ENCODE assay signal across 41 mouse cellular contexts in genomic region chr2:164700959-164701358, GRCm38 (mm10). TPM values are rescaled to one million over a fixed set of nuclear protein-coding genes. Genes with fewer than 3 reads are reported as not detected.
"Had no signal": no experiment of that assay in that cellular context is flagged by ENCODE, and none has a peak within 500 bp of the region (broad histone marks: within the 10 kb centered on the region; RNA-seq: fewer than 3 reads in every experiment).

No protein-coding gene starts in this region.

- H3K4me2 ChIP-seq: heart, embryonic 11.5 days; heart, embryonic 13.5 days; heart, embryonic 15.5 days; hindbrain, embryonic 12.5 days; hindbrain, embryonic 14.5 days; kidney, embryonic 15.5 days; limb, embryonic 12.5 days; limb, embryonic 15.5 days; liver, embryonic 12.5 days had no signal

- DNase-seq: gastrocnemius, adult 2 months; gastrocnemius, postnatal 10 days; gastrocnemius, postnatal 25 days; heart, adult 2 months; heart, postnatal 4 days; kidney, adult 11 months; kidney, adult 2 months; kidney, adult 9 months; kidney, postnatal 14 days; kidney, postnatal 36 days; layer of hippocampus, adult 9-11 months; layer of hippocampus, postnatal 36 days; left cerebral cortex, postnatal 4 days had no signal

- H3K27me3 ChIP-seq: heart, embryonic 13.5 days; heart, embryonic 15.5 days; hindbrain, embryonic 12.5 days; kidney, embryonic 15.5 days; limb, embryonic 12.5 days; limb, embryonic 15.5 days; liver, embryonic 12.5 days had no signal

- H3K4me3 ChIP-seq: gastrocnemius, adult 2 months; heart, adult 2 months; heart, embryonic 13.5 days; heart, embryonic 15.5 days; hindbrain, embryonic 10.5 days; hindbrain, embryonic 12.5 days; kidney, embryonic 15.5 days; limb, embryonic 12.5 days; limb, embryonic 15.5 days; liver, embryonic 12.5 days had no signal

- H3K4me1 ChIP-seq: heart, embryonic 13.5 days; heart, embryonic 15.5 days; hindbrain, embryonic 10.5 days; hindbrain, embryonic 12.5 days; kidney, embryonic 15.5 days; limb, embryonic 12.5 days; limb, embryonic 15.5 days; liver, embryonic 12.5 days had no signal

- ATAC-seq: hindbrain, embryonic 16.5 days; inflammation-experienced regulatory T-cells, adult 6 months; liver, embryonic 12.5 days had no signal

- H3K27ac ChIP-seq: gastrocnemius, adult 2 months; heart, adult 2 months; heart, embryonic 13.5 days; heart, embryonic 15.5 days; hindbrain, embryonic 10.5 days; hindbrain, embryonic 12.5 days; hindbrain, embryonic 14.5 days; kidney, embryonic 15.5 days; kidney, postnatal 0 days; limb, embryonic 12.5 days; limb, embryonic 15.5 days; liver, embryonic 12.5 days; liver, embryonic 14.5 days had no signal

- H3K36me3 ChIP-seq: heart, embryonic 13.5 days; heart, embryonic 15.5 days; hindbrain, embryonic 10.5 days; hindbrain, embryonic 12.5 days; kidney, embryonic 15.5 days; limb, embryonic 12.5 days; limb, embryonic 15.5 days; liver, embryonic 12.5 days had no signal

- H3K9me3 ChIP-seq: heart, embryonic 15.5 days; hindbrain, embryonic 10.5 days; hindbrain, embryonic 12.5 days; kidney, embryonic 15.5 days; limb, embryonic 12.5 days; limb, embryonic 15.5 days; liver, embryonic 12.5 days had no signal

- H3K9ac ChIP-seq: heart, embryonic 13.5 days; heart, embryonic 15.5 days; hindbrain, embryonic 12.5 days; hindbrain, embryonic 14.5 days; kidney, embryonic 15.5 days; limb, embryonic 12.5 days; limb, embryonic 15.5 days; liver, embryonic 12.5 days; liver, embryonic 14.5 days had no signal

RNA-seq across cellular contexts. Expression of gene Spint4, which starts 2.7 kb away (rescaled TPM):
- total RNA-seq: gastrocnemius, adult 2 months; gastrocnemius, postnatal 10 days; gastrocnemius, postnatal 25 days; gastrocnemius, postnatal 4 days; granulocyte monocyte progenitor cell, adult 5-6 weeks; heart, adult 2 months; heart, postnatal 25 days; heart, postnatal 4 days; layer of hippocampus, adult 18-20 months; layer of hippocampus, adult 8-10 months; layer of hippocampus, postnatal 14 days; layer of hippocampus, postnatal 36 days; left cerebral cortex, adult 18-20 months; left cerebral cortex, adult 8-10 months; left cerebral cortex, postnatal 10 days; left cerebral cortex, postnatal 25 days; left cerebral cortex, postnatal 4 days; liver, adult 2 months had no signal
- polyA plus RNA-seq: frontal cortex, adult 2 months; heart, adult 2 months; heart, embryonic 11.5 days; heart, embryonic 13.5 days; heart, embryonic 15.5 days; heart, postnatal 0 days; hindbrain, embryonic 10.5 days; hindbrain, embryonic 12.5 days; hindbrain, embryonic 14.5 days; hindbrain, embryonic 16.5 days; inflammation-experienced regulatory T-cells, adult 6 months; kidney, adult 2 months; large intestine, adult 2 months; limb, embryonic 12.5 days; limb, embryonic 15.5 days; liver, adult 2 months; liver, embryonic 12.5 days had no signal

RNA-seq across cellular contexts. Expression of gene Spint5, which starts 14.1 kb away (rescaled TPM):
- total RNA-seq: gastrocnemius, adult 2 months; gastrocnemius, postnatal 10 days; gastrocnemius, postnatal 25 days; gastrocnemius, postnatal 4 days; granulocyte monocyte progenitor cell, adult 5-6 weeks; heart, adult 2 months; heart, postnatal 25 days; heart, postnatal 4 days; layer of hippocampus, adult 18-20 months; layer of hippocampus, adult 8-10 months; layer of hippocampus, postnatal 14 days; layer of hippocampus, postnatal 36 days; left cerebral cortex, adult 18-20 months; left cerebral cortex, adult 8-10 months; left cerebral cortex, postnatal 10 days; left cerebral cortex, postnatal 25 days; left cerebral cortex, postnatal 4 days; liver, adult 2 months had no signal
- polyA plus RNA-seq: frontal cortex, adult 2 months; heart, adult 2 months; heart, embryonic 11.5 days; heart, embryonic 13.5 days; heart, embryonic 15.5 days; heart, postnatal 0 days; hindbrain, embryonic 10.5 days; hindbrain, embryonic 12.5 days; hindbrain, embryonic 14.5 days; hindbrain, embryonic 16.5 days; inflammation-experienced regulatory T-cells, adult 6 months; kidney, adult 2 months; kidney, embryonic 15.5 days; kidney, postnatal 0 days; large intestine, adult 2 months; limb, embryonic 12.5 days; limb, embryonic 15.5 days; liver, adult 2 months; liver, embryonic 12.5 days; liver, embryonic 14.5 days had no signal

RNA-seq across cellular contexts. Expression of gene Wfdc13, which starts 16.1 kb away (rescaled TPM):
- total RNA-seq: gastrocnemius, adult 2 months; gastrocnemius, postnatal 10 days; gastrocnemius, postnatal 25 days; gastrocnemius, postnatal 4 days; granulocyte monocyte progenitor cell, adult 5-6 weeks; heart, adult 2 months; heart, postnatal 25 days; heart, postnatal 4 days; layer of hippocampus, adult 18-20 months; layer of hippocampus, adult 8-10 months; layer of hippocampus, postnatal 14 days; layer of hippocampus, postnatal 36 days; left cerebral cortex, adult 18-20 months; left cerebral cortex, adult 8-10 months; left cerebral cortex, postnatal 10 days; left cerebral cortex, postnatal 25 days; left cerebral cortex, postnatal 4 days; liver, adult 2 months had no signal
- polyA plus RNA-seq: frontal cortex, adult 2 months; heart, embryonic 11.5 days; heart, embryonic 13.5 days; heart, embryonic 15.5 days; heart, postnatal 0 days; hindbrain, embryonic 10.5 days; hindbrain, embryonic 12.5 days; hindbrain, embryonic 14.5 days; hindbrain, embryonic 16.5 days; inflammation-experienced regulatory T-cells, adult 6 months; kidney, adult 2 months; limb, embryonic 12.5 days; liver, adult 2 months; liver, embryonic 12.5 days; liver, embryonic 14.5 days had no signal

RNA-seq across cellular contexts. Expression of gene Wfdc11, which starts 27.1 kb away (rescaled TPM):
- total RNA-seq: gastrocnemius, adult 2 months; gastrocnemius, postnatal 10 days; gastrocnemius, postnatal 25 days; gastrocnemius, postnatal 4 days; granulocyte monocyte progenitor cell, adult 5-6 weeks; heart, adult 2 months; heart, postnatal 25 days; heart, postnatal 4 days; layer of hippocampus, adult 18-20 months; layer of hippocampus, adult 8-10 months; layer of hippocampus, postnatal 14 days; layer of hippocampus, postnatal 36 days; left cerebral cortex, adult 18-20 months; left cerebral cortex, adult 8-10 months; left cerebral cortex, postnatal 10 days; left cerebral cortex, postnatal 25 days; left cerebral cortex, postnatal 4 days; liver, adult 2 months had no signal
- polyA plus RNA-seq: frontal cortex, adult 2 months; heart, adult 2 months; heart, embryonic 11.5 days; heart, embryonic 13.5 days; heart, embryonic 15.5 days; heart, postnatal 0 days; hindbrain, embryonic 10.5 days; hindbrain, embryonic 12.5 days; hindbrain, embryonic 14.5 days; hindbrain, embryonic 16.5 days; inflammation-experienced regulatory T-cells, adult 6 months; kidney, adult 2 months; kidney, embryonic 15.5 days; kidney, postnatal 0 days; large intestine, adult 2 months; limb, embryonic 12.5 days; limb, embryonic 15.5 days; liver, adult 2 months; liver, embryonic 12.5 days; liver, embryonic 14.5 days had no signal

RNA-seq across cellular contexts. Expression of gene Wfdc9, which starts 44.6 kb away (rescaled TPM):
- total RNA-seq: gastrocnemius, adult 2 months; gastrocnemius, postnatal 10 days; gastrocnemius, postnatal 25 days; gastrocnemius, postnatal 4 days; granulocyte monocyte progenitor cell, adult 5-6 weeks; heart, adult 2 months; heart, postnatal 25 days; heart, postnatal 4 days; layer of hippocampus, adult 18-20 months; layer of hippocampus, adult 8-10 months; layer of hippocampus, postnatal 14 days; layer of hippocampus, postnatal 36 days; left cerebral cortex, adult 18-20 months; left cerebral cortex, adult 8-10 months; left cerebral cortex, postnatal 10 days; left cerebral cortex, postnatal 25 days; left cerebral cortex, postnatal 4 days; liver, adult 2 months had no signal
- polyA plus RNA-seq: frontal cortex, adult 2 months; heart, adult 2 months; heart, embryonic 11.5 days; heart, embryonic 13.5 days; heart, embryonic 15.5 days; heart, postnatal 0 days; hindbrain, embryonic 10.5 days; hindbrain, embryonic 12.5 days; hindbrain, embryonic 14.5 days; hindbrain, embryonic 16.5 days; inflammation-experienced regulatory T-cells, adult 6 months; kidney, adult 2 months; kidney, embryonic 15.5 days; kidney, postnatal 0 days; large intestine, adult 2 months; limb, embryonic 12.5 days; limb, embryonic 15.5 days; liver, adult 2 months; liver, embryonic 12.5 days; liver, embryonic 14.5 days had no signal
